ENCODE assay signal across 15 mouse cellular contexts in genomic region chr1:163858420-163858819, GRCm38 (mm10).
"Had no signal": no experiment of that assay in that cellular context is flagged by ENCODE, and none has a peak within 500 bp of the region (broad histone marks: within the 10 kb centered on the region; RNA-seq: fewer than 3 reads in every experiment).

No protein-coding gene starts in this region.

- ATAC-seq: liver, embryonic 12.5 days; midbrain, embryonic 16.5 days had no signal

- H3K4me3 ChIP-seq: liver, embryonic 12.5 days; midbrain, embryonic 10.5 days; midbrain, embryonic 12.5 days; neural tube, embryonic 12.5 days; stomach, embryonic 15.5 days had no signal

- H3K27me3 ChIP-seq: liver, embryonic 12.5 days; midbrain, embryonic 12.5 days; neural tube, embryonic 12.5 days; stomach, embryonic 15.5 days had no signal

- H3K9ac ChIP-seq: liver, embryonic 12.5 days; liver, embryonic 14.5 days; midbrain, embryonic 12.5 days; neural tube, embryonic 12.5 days; stomach, embryonic 15.5 days had no signal

- H3K27ac ChIP-seq: liver, embryonic 12.5 days; liver, embryonic 14.5 days; midbrain, embryonic 10.5 days; midbrain, embryonic 12.5 days; neural tube, embryonic 12.5 days; stomach, embryonic 15.5 days; stomach, postnatal 0 days had no signal

- H3K4me2 ChIP-seq: liver, embryonic 12.5 days; midbrain, embryonic 12.5 days; neural tube, embryonic 12.5 days; stomach, embryonic 15.5 days had no signal

- H3K9me3 ChIP-seq: liver, embryonic 12.5 days; midbrain, embryonic 10.5 days; midbrain, embryonic 12.5 days; neural tube, embryonic 12.5 days; stomach, embryonic 15.5 days had no signal

- H3K36me3 ChIP-seq: stomach, embryonic 15.5 days had no signal

- DNase-seq: lung, adult 18-20 months; lung, postnatal 14 days; lung, postnatal 4 days; midbrain, embryonic 14.5 days; right cerebral cortex, postnatal 14 days; thymus, adult 2 months; thymus, postnatal 36 days had no signal

- H3K4me1 ChIP-seq: liver, embryonic 12.5 days; midbrain, embryonic 10.5 days; midbrain, embryonic 12.5 days; neural tube, embryonic 12.5 days; stomach, embryonic 15.5 days had no signal
